Mouse (Mus musculus) embryo, embryonic 10 days (tissue): Measurements from ENCODE around the gene Csf2rb.
"Not testable (repeated sequence)": the region's sequence is repeated elsewhere in the genome, so short reads cannot be mapped to it uniquely, and the experiment has no call there.

Experiments
- DNase-seq: peaks from one replicate; pipeline ENCODE4 v3.0.0-alpha.2; 2015; ENCODE audit warnings: low spot score

Gene Csf2rb

GRCm38 (mm10) chr15:78327753-78328341 lies 2.3 kb downstream of the Csf2rb start:
- not testable (repeated sequence) for DNase-seq

DNA sequence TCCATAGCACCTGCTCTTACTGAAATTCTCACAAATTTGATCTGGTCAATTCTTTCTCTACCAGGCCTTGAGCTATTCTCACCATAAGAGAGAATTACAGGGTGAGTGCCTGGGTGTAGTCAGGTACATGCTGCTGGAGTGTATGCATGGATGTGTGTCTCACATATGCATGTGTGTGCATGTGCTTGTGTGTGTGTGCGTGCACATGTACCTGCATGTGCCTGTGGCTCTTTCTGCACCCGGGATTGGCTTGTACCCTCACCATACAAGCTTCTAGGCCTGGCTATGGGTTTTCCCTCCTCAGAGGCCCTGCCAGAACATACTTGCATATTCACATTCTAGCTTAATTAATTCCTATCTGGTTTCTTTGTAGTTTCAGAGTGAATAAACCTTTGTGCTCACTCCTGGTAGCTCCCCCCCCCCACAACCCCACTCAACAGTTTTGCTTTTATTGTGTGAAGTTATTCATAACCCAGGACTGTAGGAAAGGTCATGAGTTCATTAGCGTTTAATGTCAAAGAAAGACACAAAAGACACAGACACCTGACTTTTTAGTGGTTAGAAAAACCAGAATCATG lies 3.1 kb downstream of the Csf2rb start:
- no peak for DNase-seq

DNA sequence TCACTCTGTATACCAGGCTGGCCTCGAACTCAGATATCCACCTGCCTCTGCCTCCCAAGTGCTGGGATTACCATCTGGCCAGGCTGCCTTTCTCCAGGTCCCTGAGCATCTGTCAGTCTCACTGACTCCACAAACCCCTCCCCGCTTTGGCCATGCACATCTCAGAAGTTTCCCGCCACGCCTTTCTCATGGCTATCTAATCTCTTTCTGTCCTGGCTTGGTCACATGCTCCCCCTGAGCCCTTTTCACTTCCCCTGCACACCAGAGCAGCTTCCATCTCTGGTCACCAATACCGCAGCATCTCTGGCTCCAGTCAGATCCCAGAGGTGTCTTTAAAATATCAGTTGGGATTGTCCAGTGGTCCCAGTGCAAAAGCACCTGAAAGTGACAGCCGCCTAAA lies 4.4 kb downstream of the Csf2rb start:
- DNase-seq: not testable (repeated sequence)

DNA sequence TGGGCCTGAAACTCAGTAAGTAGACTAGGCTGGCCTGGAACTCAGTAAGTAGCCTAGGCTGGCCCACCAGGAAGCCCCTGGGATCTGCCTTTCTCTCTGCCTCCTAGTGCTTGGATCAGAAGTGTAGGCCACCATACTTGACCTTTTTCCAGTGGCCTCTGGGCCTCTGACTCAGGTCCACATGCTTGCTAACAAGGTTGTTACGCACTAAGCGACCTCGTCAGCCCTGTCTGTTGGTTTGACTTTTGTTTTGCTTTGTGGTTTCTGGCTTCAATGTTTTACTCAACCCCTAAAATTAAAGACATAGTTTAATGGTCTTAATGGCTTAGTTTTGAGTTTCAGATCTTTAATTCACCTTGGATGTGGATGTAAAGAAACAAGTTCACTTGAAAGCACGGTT lies 5.2 kb downstream of the Csf2rb start:
- no peak for DNase-seq

DNA sequence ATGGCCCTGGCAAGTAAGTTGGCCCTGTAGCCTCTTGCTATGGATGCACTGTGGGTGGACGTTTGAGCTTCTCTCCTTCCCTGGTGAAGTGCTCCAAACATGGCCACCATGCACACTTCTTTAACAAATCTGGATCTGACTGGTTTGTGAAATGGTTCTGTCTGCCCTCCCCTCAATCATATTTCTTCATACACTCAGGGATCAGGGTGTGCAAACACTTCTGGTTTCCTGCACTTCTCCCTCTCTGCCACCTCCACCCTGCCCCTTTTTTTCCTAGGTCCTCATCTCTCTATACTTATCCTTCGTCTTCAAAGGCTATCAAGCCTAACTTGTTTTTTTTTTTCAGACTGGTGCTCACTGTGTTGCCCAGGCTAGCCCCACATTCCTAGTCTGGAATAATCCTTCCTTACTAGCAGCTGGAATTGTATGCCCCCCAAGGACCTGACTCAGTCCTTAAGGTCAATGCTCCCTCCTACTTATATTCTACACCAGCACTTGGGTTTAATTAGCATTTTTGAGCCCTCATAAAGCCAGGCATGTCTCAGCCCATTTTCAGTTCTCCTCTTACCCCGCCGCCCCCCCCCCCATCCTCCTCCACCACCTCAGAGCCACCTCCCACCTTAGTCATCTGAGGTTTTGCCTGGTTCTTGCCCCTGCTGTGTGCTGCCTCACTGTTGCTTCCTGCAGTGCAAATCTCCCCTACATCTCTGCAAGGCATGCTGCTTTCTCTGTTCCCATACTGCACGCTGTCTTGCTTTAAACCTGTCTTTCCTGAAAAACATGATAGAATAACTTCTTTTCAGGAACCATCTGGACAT lies 6.2 kb downstream of the Csf2rb start:
- DNase-seq: no peak

DNA sequence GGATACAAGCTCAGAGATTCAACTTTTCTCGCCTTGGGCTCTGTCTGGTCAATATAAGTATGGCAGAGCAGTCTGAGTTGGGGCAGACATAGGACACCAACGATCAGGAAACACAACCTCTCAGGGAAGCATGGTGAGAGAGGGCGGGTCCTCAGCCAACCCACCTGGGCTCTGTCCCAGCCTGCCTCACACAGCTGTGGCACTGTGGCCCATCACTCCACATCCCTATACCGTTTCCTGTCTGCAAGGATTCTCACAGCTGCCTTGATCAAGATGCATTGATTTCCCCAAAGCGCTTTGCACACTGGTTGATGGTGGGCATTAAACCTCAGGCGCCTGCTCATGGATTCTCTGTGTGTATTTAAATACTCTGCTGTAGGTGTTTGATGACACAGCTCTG lies 7.4 kb downstream of the Csf2rb start:
- DNase-seq: no peak

DNA sequence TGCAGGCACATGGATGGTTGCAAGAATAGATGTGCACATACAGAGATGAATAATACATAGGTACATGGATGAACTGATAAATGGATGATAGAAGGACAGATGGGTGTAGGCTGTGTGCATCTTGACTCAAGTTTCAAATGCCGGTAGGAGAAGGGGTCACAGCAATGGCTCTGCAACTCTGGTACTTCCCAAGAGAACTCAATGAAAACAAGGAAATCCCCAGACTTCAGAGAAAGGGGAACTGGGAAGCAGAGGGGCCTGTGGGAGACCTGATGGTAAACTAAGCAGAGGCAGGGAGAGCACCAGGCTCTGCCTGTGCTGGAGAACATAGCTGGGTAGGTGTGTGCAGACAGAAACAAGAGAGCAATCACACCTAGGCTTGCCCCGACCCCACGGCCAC lies 8.8 kb downstream of the Csf2rb start:
- DNase-seq: no peak

DNA sequence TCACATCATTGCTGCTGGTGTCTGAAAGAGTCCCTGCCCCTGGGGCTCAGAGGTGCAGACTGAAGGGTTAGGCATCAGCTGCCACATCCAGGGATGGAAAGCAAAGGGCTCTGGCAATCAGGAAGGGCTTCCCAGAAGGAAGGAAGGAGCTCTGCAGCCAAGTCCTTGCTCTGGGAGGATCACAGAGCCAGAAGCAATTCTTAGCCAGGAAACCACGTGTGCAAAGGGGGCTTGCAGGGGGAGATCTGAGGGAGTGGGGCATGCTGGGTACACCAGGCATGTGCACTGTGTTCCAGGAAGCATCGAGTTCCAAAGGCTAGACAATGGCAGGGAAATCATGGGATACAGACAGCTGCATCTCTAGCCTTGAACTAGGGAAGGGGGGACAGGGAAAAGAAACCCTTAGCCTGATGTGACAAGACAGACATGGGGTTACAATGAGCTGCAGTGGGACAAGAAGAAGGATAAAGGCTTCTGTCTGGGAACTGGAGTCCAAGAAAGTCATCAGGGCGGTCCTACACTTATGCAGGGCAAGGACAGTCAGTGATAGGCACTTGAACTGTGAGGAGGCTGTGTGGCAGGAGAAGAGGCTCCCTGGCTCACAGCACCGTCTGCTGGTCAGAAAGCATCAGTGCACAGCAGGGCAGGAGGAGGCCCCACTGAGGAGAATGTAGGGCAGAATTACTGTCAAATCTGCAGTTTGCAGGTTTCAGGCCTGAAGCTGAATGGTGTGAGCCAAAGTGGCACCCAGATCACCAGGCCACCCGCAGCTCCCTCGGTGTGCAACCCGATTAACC lies 14.3 kb downstream of the Csf2rb start:
- peak; percentile 72 for DNase-seq

DNA sequence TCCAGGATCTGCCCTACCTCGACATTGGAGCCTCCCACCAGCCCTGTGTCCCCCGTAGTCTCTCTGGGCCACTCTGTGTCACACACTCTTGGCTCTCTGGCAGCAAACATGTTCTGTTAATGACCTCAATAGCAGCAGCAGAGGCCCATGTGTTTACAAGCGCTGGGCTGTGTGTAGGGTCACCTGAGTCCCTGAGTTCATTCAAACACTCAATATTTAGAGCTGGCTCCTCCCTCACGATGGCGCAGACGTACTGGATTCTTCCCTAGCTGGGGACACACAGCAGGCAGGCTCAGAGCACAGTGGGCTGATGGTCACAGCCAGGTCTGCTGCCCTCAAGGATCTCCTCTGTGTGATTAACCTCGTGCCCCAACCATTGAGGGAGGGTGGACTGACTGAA lies 15.4 kb downstream of the Csf2rb start:
- not testable (repeated sequence) for DNase-seq

DNA sequence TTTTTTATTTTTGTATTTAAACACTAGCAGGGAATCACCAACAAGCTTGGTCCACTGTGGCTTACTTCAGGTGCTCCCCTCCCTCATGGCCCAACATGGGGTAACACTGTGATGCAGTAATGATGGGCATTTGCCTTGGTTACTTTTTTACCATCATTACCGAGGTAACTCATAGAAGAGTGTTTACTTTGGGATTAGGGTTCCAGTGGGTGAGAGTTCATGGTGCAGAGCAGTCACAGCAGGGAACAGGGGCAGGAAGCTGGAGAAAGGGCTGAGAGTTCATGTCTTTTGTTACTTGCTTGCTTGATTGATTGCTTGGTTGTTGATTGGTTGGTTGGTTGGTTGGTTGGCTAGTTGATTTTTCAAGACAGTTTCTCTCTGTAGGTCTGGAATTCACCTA lies 18.1 kb downstream of the Csf2rb start:
- no peak for DNase-seq

DNA sequence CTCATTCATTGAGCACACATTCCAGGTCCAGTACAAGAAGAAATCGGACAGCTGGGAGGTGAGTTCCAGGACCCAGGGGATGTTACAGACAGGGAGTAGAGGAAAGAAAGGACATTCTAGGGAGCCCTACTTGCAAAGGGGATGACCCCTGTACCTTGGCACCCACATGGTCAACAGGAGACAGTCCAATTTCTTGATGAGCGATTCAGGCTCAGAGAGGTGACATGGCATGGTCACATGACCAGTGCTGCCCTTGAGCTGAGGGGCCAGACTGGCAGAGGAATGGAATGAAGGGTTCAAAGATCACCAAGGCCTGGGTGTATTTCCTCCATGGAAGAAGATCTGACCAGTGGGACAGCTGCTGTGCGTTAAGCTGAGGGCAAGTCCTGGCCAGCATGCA lies 19.0 kb downstream of the Csf2rb start:
- DNase-seq: no peak

- no peak for DNase-seq
These were observed 26.1 kb downstream of the Csf2rb start for GRCm38 (mm10) chr15:78351586-78352165.

DNA sequence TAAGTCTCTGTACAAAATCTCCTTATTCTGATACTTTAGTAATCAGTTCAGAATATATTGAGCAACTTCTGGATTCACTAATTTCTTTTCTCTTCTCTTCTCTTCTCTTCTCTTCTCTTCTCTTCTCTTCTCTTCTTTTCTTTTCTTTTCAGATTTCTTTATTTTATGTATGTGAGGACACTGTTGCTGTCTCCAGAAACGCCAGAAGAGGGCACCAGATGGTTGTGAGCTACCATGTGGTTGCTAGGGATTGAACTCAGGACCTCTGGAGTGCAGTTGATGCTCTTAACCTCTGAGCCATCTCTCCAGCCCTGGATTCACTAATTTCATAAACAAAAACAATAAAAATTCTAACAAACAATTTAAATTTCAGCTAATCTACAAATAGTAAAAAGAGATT lies 29.4 kb downstream of the Csf2rb start:
- DNase-seq: peak; percentile 60

GRCm38 (mm10) chr15:78355548-78355947 lies 30.0 kb downstream of the Csf2rb start:
- no peak for DNase-seq

GRCm38 (mm10) chr15:78365916-78366315 lies 40.4 kb downstream of the Csf2rb start:
- DNase-seq: no peak

DNA sequence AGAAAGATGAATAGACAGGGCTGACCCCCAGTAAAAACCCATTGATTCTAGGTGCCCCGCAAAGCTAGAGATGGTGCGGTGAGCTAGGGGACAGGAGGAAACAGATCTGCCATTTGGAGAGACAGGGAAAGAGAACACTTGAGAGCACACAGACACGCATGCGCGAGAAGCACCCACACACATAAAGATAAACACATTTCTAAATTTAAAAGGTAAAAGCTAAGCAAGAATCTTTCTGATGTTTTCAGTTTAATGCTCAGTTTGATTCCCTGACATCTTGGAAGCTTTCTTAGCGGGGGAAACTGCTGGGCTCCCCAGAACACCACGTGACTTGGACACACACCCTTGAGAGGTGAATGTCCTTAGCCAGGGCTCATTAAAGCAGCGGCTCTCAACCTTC lies 41.3 kb downstream of the Csf2rb start:
- DNase-seq: no peak

- DNase-seq: no peak
These were observed 42.3 kb downstream of the Csf2rb start for GRCm38 (mm10) chr15:78367811-78368210.

DNA sequence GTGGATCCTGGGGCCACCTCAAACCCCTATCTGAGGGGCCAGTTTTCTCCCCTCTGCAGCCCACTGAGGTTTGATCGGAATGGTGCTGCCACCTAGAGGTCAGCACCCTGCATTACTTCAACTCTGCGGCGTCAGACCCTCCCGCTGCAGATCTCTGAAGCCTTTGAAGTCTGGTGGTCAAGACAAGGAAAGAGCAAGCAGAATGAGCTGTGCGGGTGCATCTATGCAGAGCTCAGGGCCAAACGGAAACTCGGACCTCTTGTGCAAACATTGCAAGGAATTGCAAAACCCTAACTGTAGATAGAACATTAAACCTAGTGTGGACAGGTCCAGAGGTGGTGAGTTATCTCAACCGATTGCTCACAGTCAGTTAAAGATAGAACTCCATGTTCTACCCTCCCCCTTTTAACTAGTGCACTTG lies 43.4 kb downstream of the Csf2rb start:
- DNase-seq: peak; percentile 77

- DNase-seq: no peak
These were observed 44.1 kb downstream of the Csf2rb start for GRCm38 (mm10) chr15:78369641-78370040.

DNA sequence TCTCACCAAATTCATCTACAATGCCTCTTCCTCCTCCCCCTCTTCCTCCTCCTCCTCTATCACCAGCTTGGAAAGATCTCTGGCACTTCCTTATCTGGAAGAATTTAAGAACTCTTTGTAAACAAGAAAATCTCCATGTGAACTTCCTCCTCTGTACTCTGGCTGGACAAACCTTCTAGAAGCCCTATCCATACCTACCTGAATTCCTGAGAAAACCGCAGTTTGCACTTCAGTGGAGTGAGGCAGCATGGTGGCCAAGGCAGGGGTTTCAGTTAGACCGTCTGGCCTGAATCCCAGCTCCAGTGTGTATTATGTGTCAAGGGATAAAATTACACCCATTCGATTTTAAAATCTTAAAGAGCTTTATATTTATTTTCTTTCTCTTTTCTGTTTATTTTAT lies 47.2 kb downstream of the Csf2rb start:
- DNase-seq: no peak

GRCm38 (mm10) chr15:78374204-78374603 lies 48.7 kb downstream of the Csf2rb start:
- DNase-seq: no peak

DNA sequence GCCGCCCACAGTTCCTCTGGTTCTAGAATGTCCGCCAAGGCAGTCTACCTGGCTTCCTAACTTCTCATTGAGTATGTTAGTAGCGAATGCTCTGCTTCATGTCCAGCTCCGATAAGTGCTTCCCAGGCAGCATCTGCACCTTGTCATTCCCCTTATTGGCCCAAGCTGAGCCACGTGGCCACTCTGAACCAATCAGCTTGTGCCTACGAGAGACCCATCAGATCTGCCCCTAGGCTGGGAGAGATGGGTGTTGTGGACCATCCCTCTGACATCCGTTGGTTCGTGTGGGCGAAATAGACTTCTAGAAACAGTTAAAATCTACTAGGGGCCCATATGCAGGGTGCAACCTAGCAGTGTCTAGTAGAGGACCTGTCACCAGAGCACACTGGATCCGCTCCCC lies 52.3 kb downstream of the Csf2rb start:
- DNase-seq: no peak
